Mouse (Mus musculus) embryo, embryonic 9.5 days (tissue): ENCODE results near the gene Ssh2.
"Not testable (repeated sequence)": the region's sequence is repeated elsewhere in the genome, so short reads cannot be mapped to it uniquely, and the experiment has no call there.

ENCODE experiments used
- DNase-seq: peaks from one replicate; pipeline ENCODE4 v3.0.0-alpha.2; 2017; ENCODE audit errors: extremely low spot score

Gene Ssh2

DNA sequence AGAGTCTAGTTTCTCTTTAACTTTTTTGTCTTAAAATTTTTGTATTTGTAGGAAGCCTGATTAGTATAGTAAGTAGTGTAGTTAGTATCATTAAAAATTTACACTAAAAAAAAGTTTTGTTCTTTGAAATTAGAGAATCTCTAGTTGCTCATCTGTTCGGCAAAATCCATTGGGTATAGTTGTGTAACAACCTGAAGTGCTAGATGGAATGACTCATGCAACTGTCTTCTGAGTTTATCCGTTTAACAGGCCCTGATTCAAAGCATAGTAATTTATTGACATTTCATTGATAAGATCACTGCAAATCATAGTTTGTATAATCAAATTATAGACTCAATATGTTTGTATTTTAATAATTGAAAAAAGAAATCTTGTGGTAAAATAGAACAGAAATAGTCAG, 14.7 kb downstream of the Ssh2 start:
- DNase-seq: no peak

DNA sequence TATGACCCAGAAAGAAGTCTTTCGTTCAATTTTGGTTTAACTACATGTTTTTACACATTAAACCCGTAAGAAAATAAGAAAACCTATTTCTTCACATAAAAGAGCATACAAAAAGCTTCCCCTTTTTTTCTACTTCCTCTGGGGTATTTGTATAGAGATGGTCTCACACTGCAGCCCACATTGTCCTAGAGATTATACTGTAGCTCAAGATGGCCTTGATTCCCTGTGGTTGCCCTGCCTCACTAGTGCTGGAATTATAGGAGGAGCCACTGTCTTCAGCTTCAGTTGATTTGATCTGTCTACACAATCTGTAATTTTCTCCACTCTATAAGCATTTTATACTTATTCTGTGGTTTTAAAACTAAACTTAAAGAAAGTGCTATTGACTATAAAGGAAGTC, 15.4 kb downstream of the Ssh2 start:
- no peak for DNase-seq

DNA sequence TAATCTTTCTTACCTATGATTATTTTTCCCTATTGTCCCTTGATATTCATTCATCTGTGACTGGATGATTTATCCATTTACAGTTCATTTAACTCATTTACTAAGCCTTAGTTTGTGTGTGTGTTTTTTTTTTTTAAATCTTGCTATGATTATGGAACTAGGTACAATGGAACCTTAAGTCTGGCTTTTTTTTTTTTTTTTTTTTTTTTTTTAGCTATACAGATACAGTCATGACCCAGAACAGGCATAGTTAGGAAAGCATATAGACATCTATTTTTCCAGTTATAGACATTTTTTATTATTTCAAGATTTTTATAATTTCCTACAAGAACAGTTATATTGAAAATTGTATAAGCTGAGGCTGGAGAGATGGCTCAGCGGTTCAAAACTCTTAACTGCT, 19.2 kb downstream of the Ssh2 start:
- DNase-seq: no peak

DNA sequence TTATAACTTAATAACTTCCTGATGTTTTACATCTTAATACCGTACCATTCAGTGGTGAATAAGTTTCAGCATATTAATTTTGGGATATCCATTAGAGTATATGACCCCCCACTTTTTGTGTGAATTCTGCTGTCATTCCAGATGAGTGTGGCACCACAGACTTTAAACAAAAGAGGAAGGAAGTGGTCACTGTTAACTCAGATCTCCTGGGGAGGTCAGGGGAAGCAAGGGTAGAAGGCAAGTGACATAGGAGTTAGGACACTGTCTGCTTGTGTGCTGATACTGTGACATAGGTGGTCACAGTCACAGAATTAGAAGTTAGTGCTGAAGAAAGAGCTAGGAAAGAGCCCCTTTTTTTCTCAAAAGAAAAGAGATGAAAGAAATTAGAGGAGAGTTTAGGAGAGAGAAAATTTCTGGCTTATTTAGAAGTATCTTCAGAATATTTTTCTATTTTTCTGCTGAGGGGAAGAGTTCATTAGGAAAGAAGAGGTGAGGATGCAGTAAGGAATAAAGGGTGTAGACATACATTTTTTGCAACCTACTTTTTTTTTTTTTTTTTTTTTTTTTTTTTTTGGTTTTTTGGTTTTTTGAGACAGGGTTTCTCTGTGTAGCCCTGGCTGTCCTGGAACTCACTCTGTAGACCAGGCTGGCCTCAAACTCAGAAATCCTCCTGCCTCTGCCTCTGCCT, 23.7 kb downstream of the Ssh2 start:
- no peak for DNase-seq

DNA sequence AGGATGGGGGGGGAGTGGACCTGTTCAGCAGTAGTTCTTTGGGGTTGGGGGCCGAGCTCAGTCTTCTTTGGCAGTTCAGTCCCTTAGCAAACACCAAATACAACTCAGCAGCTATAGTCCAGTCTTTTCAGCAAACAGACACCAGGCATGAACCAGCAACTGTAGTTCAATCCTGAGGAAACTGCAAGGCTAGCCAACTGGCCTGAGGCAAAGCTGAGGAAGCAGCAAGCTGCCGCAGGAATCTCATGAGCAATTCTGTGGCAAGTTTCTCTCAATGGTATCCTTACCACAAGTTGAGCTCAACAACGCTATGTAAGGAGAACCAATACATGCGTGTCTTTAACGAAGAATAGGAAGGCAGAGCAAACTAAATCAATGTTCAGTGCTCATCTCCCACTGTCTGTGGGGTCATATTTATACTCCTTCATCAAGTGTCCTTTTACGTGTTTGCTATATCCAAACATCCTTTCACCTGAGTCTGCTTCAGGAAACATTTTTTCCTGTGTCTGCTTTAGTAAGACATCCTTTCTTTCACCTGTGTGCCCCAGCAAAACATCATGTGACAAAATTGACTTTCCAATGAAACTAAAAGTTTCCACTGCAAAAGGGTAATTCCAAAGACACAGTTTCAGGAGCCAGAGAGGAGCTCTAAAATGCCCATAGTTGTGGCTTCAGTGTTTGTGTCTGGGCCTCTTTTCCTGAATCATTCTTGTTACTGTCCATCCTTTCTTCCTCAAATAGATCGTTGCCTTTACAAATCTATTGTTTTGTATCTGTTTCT, 24.6 kb downstream of the Ssh2 start:
- DNase-seq: no peak

DNA sequence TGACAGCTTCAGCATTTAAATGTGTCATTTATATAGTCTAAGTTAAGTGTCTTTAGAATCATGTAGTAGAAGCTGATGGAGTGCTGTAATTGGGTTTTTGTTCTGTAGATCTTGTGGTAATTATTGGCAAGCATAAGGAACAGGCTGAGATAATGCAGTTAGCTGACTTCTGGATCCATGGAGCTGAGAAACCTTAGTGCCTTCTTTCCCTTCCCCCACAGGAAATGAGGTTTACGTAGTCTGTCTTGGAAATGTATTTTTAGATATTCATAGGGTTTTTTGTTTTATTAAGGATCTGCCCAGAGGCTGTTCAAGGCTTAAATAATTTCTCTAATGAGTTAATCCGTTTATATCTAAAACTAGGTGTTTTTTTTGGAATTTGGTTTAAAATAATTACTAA, 26.8 kb downstream of the Ssh2 start:
- no peak for DNase-seq

DNA sequence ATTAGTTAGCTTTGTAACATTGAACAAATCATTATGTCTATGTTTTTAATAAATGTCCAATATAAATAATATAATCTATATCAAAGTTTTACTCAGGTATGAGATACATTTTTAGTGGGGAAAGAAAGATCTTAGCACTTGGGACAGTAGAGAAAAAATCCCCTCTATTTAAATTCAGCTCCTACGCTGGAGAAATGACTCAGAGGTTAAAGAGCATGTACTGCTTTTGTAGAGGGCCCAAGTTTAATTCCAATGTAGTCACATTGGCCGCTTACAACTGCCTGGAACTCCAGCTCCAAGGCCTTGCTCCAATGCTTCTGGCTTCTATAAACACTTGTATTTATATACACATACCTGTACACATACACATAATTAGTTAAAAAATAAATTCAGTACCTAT, 36.7 kb downstream of the Ssh2 start:
- DNase-seq: no peak

DNA sequence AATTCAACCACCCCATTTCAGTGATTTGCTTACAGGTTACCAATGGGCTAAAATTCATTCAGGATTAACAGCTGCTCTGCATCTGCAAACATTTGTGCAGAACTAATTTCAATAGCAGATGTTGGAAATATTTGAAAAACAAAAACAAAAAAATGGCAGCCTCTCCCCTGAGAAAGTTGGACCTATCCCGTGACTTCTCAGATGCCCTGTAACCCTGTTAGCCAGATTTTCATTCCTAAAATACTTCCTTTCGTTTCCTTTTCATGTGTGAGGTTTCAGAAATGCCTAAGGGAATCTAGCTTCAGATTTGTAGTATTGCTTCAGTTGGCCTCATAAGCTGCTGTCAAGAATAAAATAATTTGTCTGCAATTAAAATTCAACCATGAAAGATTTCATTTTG, 43.4 kb downstream of the Ssh2 start:
- DNase-seq: no peak

DNA sequence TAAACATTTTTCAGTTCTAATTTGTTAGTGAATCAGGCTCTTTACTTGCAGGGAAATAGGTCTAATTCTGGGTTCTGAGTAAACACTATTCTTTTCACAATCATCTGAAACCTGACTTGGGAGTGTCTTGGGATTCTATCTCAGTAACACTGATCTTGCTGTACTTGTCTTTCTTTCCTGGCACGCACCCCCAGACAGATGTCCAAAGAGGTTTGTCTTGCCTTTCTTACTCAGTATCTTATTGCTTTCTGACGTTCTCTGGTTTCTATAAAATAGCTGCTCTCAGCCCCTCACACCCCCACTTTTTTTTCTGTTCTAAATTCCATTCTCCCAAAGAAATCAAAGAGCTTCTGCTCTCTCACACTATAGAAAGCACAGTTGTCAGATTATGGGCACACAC, 51.3 kb downstream of the Ssh2 start:
- DNase-seq: no peak

DNA sequence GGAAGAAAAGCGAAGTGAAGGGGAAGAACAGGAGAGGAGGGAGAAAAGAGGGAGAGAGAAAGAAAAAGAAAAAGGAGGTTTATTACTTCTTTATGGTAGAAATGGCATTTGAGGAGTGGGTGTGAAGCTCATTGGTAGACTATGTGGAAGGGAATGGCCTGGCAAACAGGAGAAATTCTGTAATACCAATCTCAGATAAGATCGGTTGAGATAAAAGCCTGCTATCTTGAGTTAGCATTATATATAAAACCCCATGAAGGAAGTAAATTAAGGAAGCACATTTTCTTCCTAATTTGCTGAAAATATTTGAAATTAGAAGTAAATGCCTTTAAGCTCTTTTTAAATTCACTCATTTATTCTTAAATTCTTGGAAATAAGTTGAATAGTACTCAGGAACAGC, 59.9 kb downstream of the Ssh2 start:
- no peak for DNase-seq

DNA sequence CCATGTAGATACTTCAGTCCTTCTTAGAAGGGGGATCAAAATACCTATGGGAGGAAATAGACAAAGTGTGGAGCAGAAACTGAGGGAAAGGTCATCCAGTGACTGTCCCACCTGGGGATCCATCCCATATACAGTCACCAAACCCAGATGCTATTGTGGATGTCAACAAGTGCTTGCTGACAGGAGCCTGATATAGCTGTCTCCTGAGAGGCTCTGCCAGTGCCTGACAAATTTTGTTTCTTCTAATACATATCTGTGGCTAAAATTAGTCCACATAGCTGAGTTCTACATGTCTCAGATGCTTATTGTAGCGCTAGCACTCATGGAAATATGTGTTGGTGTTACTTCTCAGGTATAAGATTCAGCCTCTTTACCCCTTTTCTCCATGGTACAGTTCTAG, 62.5 kb downstream of the Ssh2 start:
- not testable (repeated sequence) for DNase-seq

DNA sequence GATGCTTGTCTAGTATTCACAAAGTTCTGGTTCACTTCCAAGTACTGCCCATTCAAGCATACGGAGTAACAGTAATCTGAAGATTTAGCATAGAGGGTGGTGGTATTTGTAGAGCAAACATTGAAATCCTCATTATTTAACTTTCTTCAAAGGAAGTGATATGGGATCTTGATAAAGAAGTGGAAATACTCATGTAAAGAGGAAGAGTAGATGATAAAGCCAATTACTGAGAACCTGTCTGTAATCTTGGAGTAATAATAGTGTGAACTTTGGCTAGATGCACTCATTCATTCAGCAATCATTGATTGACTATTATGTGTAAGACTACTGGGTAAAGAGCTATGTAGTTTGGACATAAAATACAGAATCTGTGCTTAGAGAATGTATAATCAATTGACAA, 64.1 kb downstream of the Ssh2 start:
- DNase-seq: no peak

DNA sequence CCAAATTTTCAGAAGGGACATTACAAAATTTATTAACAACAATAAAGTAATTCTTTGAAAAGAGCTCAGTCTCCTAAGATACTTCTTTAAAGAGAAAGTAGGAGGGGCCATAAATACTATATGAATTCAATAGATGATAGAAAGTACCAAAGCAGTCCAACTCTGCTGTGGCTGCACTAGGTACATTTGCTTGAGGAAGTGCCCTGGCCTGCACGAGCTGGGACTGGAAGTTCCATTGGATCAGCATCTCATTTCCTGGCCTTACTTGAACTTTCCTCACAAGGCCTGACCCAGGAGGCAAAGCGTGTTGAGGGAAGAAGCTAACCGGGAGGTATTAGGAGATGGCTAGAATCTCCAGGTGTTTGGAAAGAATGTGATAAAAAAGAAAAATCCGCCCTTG, 75.4 kb downstream of the Ssh2 start:
- no peak for DNase-seq

DNA sequence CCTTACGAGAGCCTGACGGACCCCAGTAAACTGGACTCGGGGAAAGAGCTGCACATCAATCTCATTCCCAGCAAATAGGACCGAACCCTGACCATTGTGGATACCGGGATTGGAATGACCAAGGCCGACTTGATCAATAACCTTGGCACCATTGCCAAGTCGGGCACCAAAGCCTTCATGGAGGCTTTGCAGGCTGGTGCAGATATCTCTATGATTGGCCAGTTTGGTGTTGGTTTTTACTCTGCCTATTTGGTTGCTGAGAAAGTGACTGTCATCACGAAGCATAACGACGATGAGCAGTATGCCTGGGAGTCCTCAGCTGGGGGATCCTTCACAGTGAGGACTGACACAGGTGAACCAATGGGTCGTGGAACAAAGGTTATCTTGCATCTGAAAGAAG, 77.6 kb downstream of the Ssh2 start:
- not testable (repeated sequence) for DNase-seq

DNA sequence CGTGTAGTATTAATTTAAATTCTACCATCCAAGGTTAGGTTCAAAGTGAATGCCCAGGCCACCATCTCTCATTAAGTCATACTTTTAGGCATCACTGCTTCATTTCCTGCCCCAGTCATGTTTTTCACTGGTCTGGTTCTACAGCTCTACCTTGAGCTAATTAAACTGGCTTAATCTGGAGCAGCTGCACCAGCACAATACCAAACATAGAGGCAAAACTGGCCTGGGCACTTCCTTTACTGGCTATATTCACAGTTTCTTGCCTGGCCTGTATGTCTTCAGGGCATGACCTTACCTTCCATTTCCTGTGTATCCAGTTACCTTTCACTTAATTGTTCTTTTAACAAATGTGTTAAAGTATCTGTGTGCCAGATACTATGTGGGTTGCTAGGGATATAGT, 81.2 kb downstream of the Ssh2 start:
- DNase-seq: peak; percentile 7

DNA sequence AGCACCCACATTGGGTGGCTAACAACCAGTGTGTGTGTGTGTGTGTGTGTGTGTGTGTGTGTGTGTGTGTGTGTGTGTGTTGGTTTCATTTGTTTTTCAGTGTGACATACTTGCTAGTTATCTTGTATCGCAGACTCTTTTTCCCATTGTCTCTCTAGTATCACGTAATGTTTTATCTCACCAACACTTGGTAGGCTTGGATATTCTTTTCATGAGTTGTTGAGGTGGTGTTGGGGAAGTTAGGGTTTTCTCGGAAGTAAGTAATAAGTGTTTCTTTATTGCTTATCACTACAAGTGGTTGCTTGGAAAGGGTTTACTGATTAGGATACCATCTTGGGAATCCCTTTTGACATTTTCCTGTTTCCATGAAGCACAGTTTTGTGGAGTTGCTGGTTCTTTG, 91.1 kb downstream of the Ssh2 start:
- no peak for DNase-seq

DNA sequence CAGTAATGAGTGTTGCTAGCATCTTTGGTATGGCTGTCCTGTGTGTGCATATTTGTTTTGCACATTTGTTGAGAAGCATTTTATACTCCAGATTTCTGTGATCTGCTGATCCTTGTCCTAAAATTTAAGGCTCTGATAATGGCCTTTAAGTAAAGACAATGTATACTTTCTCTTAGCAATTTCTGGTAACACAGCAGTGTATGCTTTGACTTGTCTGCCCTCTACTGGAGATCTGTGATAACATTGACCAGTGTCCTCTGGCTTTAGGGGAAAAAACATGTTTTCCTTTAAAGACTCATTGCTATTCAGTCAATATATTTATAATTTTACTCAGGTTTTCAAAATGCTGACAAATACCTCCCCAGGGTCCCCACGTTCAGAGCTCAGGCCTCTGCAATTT, 92.4 kb downstream of the Ssh2 start:
- peak; percentile 24 for DNase-seq

DNA sequence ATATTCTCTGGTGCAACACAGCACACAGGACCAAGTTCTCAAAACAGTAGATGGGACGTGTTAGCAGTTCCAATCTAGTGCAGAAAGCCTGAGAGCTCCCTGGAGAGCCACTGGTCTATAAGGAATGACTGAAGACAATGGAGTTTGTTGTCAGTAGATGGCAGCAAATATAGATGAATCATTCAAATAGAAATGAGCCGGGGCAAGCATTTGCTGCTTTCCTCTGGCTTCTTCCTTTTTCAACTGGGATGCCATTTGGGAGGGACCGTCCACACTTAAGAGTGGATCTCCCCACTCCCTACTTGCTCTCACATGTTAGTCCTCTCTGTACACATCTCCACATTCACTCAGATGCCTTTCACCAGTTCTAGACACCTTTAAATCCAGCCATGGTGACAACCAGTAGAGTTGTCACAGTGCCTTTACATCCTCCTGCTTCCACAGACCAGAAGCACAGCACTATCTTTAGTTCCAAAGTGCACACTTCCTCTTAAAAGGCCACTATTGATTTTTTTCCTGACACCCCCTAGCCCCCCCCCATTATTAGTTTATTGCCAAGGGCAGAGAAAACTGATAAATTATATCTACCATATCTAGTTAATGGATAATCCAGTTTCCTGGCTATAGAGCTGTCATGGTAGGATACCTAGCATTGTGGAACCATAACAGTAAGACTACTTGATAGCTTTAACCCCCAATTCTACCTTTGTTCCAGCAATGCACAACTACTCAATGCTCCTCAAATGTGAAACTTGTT, 101.8 kb downstream of the Ssh2 start:
- DNase-seq: no peak

DNA sequence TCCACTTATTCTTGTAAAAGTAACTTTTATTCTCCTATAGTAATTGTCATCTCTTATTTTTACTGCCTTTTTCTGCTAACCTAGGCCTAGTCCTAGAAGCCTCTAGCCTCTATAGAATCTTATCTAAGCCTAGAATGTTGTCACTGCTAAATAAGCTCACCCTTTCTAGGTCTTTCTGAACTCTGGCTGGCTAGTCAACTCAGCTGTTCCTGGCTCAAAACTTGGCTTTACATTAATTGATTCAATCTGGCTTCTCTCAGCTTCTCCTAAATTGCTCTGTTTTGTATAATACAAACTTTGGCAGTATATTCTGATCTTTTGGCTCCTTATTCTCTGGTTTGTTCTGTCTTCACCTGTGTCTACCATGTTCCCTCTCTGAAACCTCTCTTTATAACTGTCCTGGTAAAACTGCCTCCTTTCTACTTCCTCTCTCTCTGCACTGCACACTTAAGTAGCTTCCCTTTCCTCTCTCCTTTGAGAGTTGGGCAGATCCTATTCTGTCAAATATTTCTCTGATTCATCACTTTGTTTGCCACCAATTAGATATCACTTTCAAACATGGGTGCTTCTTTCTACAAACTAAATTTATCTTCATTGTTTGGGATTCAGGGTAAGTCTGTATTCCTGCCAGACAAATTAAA, 102.5 kb downstream of the Ssh2 start:
- no peak for DNase-seq

DNA sequence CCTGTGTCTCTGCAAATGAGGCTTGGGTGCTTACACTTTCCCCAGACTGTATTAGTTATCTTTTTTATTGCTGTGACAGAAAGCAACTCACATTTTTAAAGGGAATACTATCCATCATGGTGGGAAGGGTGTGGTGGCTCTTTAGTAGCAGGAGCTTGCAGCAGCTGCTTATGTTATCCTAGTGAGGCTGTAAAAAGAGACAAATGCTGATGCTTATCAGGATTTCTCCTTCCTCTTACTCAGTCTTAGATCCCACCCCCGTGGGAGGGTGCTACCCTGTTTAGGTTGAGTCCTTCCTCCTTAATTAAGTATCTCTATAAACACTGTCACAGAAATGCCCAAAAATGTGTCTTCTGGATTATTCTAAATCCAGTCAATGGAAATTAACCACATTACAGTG, 105.1 kb downstream of the Ssh2 start:
- DNase-seq: no peak

DNA sequence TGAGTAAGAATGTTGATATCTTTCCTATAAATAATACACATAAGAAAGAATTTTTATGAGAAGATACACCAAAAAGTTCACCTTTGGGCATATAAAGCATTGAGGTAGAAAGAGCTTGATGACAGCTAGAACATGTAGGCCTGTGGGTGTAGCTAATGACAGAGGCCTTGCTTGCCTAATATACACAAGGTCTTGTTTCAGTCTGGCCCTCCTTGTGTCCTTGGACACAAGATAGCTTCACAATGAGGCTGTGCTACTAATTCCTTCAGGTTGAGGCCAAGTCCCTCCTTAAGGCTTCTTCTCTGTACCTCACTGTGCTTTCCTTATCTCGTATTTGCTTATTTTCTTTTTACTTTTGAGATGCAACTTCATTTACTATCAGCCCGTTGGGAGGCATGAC, 114.4 kb downstream of the Ssh2 start:
- no peak for DNase-seq

DNA sequence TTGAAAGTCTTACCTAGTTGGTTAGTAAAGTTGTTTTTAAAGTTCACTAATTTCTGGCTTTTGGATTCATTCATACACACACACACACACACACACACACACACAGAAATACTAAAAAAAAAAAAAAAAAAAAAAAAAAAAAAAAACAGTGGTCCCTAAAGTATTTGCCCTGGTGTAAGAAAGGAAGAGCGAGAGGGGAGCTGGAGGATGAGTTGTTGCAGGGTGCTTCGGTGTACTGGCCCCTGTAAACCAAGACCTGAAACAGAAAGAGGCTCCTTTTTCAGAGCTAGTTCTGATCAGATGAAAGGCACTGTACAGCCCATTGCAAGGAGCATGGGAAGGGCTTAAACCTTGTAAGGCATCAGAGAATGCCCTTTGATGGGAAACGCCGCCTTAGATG, 131.2 kb downstream of the Ssh2 start:
- DNase-seq: no peak
